Comparison of ENCODE assay signal across 7 mouse cellular contexts in the genomic region with DNA sequence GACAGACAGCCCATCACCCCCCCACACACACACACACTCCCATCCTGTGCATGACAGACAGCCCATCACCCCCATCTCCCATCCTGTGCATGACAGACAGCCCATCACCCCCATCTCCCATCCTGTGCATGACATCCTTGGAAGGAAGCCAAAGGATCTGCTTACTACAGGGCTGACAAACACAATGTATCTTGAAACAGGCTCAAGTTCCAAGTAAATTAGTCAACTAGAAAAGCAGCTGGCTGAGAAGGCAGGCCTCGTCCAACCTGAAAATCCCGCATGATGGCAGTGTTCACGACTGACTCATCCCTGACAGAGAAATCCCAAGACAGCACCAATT. TPM values are rescaled to one million over a fixed set of nuclear protein-coding genes. Genes with fewer than 3 reads are reported as not detected.
DNase-seq lines count a peak whose midpoint lies in the region; ATAC-seq and TF ChIP-seq lines count a peak whose summit lies in the region.

No protein-coding gene starts in this region.

- intact Hi-C loops in gastrocnemius, adult 2 months (cut with DNase I): no loop called here

- peak; percentile 84 for DNase-seq in lung, embryonic 14.5 days
- DNase-seq in lung, adult 2 months: no peak
- peak; percentile 47 for DNase-seq in forebrain, postnatal 0 days
- peak; percentile 66 for DNase-seq in kidney, postnatal 0 days (ENCODE audit: low spot score)
- no peak for DNase-seq in gastrocnemius, adult 2 months
- no peak for DNase-seq in embryo, embryonic 9.5 days (ENCODE audit: extremely low spot score)

- H3K27ac ChIP-seq in lung, embryonic 14.5 days (ENCODE audit: low read depth): peak overlapping the region; percentile 36
- peak overlapping the region; percentile 24; the same call in 1 of the 2 replicates for H3K27ac ChIP-seq in forebrain, postnatal 0 days (ENCODE audit: low read depth, low read length)
- no peak overlapping the region for H3K27ac ChIP-seq in kidney, postnatal 0 days
- H3K27ac ChIP-seq in stomach, embryonic 15.5 days: peak overlapping the region; percentile 31; the same call in 1 of the 2 replicates
- no peak overlapping the region; the same call in 1 of the 2 replicates for H3K27ac ChIP-seq in gastrocnemius, adult 2 months

- 0 out of 2 replicates have a peak overlapping the region, but pooled peaks have one; percentile 15 for H3K4me2 ChIP-seq in lung, embryonic 14.5 days
- H3K4me2 ChIP-seq in forebrain, postnatal 0 days (ENCODE audit: low read depth): no peak overlapping the region
- no peak overlapping the region for H3K4me2 ChIP-seq in kidney, postnatal 0 days (ENCODE audit: low read length)
- no peak overlapping the region for H3K4me2 ChIP-seq in stomach, embryonic 15.5 days

- TF ChIP-seq POLR2A in lung, adult 2 months (IDR thresholded peaks at IDR 0.05; ENCODE audit: borderline replicate concordance, extremely low read depth, low read depth, low read length): no peak

- ATAC-seq in lung, embryonic 14.5 days (ENCODE audit: insufficient read depth): peak; percentile 96
- ATAC-seq in forebrain, postnatal 0 days: peak; percentile 98
- peak; percentile 93 for ATAC-seq in kidney, postnatal 0 days (replicated peaks; ENCODE audit: low FRiP score, low read depth)
- peak; percentile 55; the same call in 1 of the 2 replicates for ATAC-seq in stomach, embryonic 15.5 days (ENCODE audit: insufficient read depth, low FRiP score, low read depth)

- 28% methylated on average over 3 of the region's 3 CpGs for WGBS in lung, embryonic 14.5 days
- 29% methylated on average over 3 of the region's 3 CpGs for whole genome bisulfite sequencing in lung, adult 2 months
- WGBS in forebrain, postnatal 0 days: 18% methylated on average over 3 of the region's 3 CpGs
- WGBS in kidney, postnatal 0 days: 33% methylated on average over 3 of the region's 3 CpGs
- 24% methylated on average over 3 of the region's 3 CpGs for WGBS in stomach, embryonic 15.5 days

- no peak overlapping the region for H3K9ac ChIP-seq in lung, embryonic 14.5 days
- H3K9ac ChIP-seq in forebrain, postnatal 0 days: no peak overlapping the region
- H3K9ac ChIP-seq in kidney, postnatal 0 days (ENCODE audit: low read depth, low read length): 0 out of 2 replicates have a peak overlapping the region, but pooled peaks have one; percentile 13
- no peak overlapping the region for H3K9ac ChIP-seq in stomach, embryonic 15.5 days

- no peaks in the 10 kb centered on the region for H3K27me3 ChIP-seq in lung, embryonic 14.5 days (ENCODE audit: insufficient read depth, low read length)
- H3K27me3 ChIP-seq in forebrain, postnatal 0 days (ENCODE audit: insufficient read depth, low read length): no peaks in the 10 kb centered on the region
- no peaks in the 10 kb centered on the region for H3K27me3 ChIP-seq in kidney, postnatal 0 days (ENCODE audit: insufficient read depth, low read length)
- H3K27me3 ChIP-seq in stomach, embryonic 15.5 days (replicated peaks): no peaks in the 10 kb centered on the region

- TF ChIP-seq CTCF in lung, embryonic 14.5 days (IDR thresholded peaks at IDR 0.05; ENCODE audit: low read depth): no peak
- TF ChIP-seq CTCF in lung, adult 2 months (IDR thresholded peaks at IDR 0.05; ENCODE audit: insufficient read depth, low read length): no peak
- TF ChIP-seq CTCF in forebrain, postnatal 0 days (IDR thresholded peaks at IDR 0.05; ENCODE audit: low read depth): no peak
- TF ChIP-seq CTCF in kidney, postnatal 0 days (IDR thresholded peaks at IDR 0.05; ENCODE audit: low read depth): no peak
- no peak for TF ChIP-seq CTCF in gastrocnemius, adult 2 months (IDR thresholded peaks at IDR 0.05)

- peaks cover 40% of the 10 kb centered on the region for H3K36me3 ChIP-seq in lung, embryonic 14.5 days (ENCODE audit: insufficient read depth)
- H3K36me3 ChIP-seq in forebrain, postnatal 0 days (ENCODE audit: insufficient read depth): peaks cover 36% of the 10 kb centered on the region
- peaks cover 21% of the 10 kb centered on the region for H3K36me3 ChIP-seq in kidney, postnatal 0 days (ENCODE audit: insufficient read depth, low read length)
- peaks cover 21% of the 10 kb centered on the region for H3K36me3 ChIP-seq in stomach, embryonic 15.5 days

- peaks cover 19% of the 10 kb centered on the region for H3K4me1 ChIP-seq in lung, embryonic 14.5 days (ENCODE audit: insufficient read depth)
- H3K4me1 ChIP-seq in lung, adult 2 months (ENCODE audit: control insufficient read depth, insufficient read depth, low read length): peaks cover 5% of the 10 kb centered on the region
- peaks cover 8% of the 10 kb centered on the region; the same call in 1 of the 2 replicates for H3K4me1 ChIP-seq in forebrain, postnatal 0 days (ENCODE audit: insufficient read depth)
- no peaks in the 10 kb centered on the region for H3K4me1 ChIP-seq in kidney, postnatal 0 days (replicated peaks; ENCODE audit: insufficient read depth, low read length)
- H3K4me1 ChIP-seq in stomach, embryonic 15.5 days: peaks cover 26% of the 10 kb centered on the region

- no peak overlapping the region for H3K4me3 ChIP-seq in lung, embryonic 14.5 days (ENCODE audit: low read depth, low read length)
- no peak overlapping the region for H3K4me3 ChIP-seq in lung, adult 2 months (replicated peaks; ENCODE audit: extremely low read depth, low read depth, low read length)
- no peak overlapping the region for H3K4me3 ChIP-seq in forebrain, postnatal 0 days (ENCODE audit: low read depth, low read length)
- no peak overlapping the region for H3K4me3 ChIP-seq in kidney, postnatal 0 days (replicated peaks; ENCODE audit: low read depth, low read length)
- no peak overlapping the region for H3K4me3 ChIP-seq in stomach, embryonic 15.5 days (replicated peaks)
- H3K4me3 ChIP-seq in gastrocnemius, adult 2 months: no peak overlapping the region

- no peaks in the 10 kb centered on the region for H3K9me3 ChIP-seq in lung, embryonic 14.5 days (ENCODE audit: low read depth, low read length)
- no peaks in the 10 kb centered on the region for H3K9me3 ChIP-seq in forebrain, postnatal 0 days (ENCODE audit: low read length)
- no peaks in the 10 kb centered on the region for H3K9me3 ChIP-seq in kidney, postnatal 0 days (replicated peaks; ENCODE audit: low read length)
- H3K9me3 ChIP-seq in stomach, embryonic 15.5 days: no peaks in the 10 kb centered on the region

RNA-seq across cellular contexts. Expression of a gene that starts 7.6 kb away (rescaled TPM):
- 23.6 and 23.8 TPM in 2 replicates for polyA plus RNA-seq in lung, embryonic 14.5 days (2014; fragmentation: Nextera tagmentation; extraction: Ambion mirVana)
- polyA plus RNA-seq in lung, adult 2 months (2012; rRNA removed): 5.2 and 5.6 TPM in 2 replicates
- 9.5 and 10.9 TPM in 2 replicates for total RNA-seq in forebrain, postnatal 0 days (2014; rRNA removed)
- 3.7 and 5.0 TPM in 2 replicates for polyA plus RNA-seq in forebrain, postnatal 0 days (2015; fragmentation: Nextera tagmentation; extraction: Ambion mirVana)
- 13.7 and 15.9 TPM in 2 replicates for polyA plus RNA-seq in kidney, postnatal 0 days (2015; fragmentation: Nextera tagmentation; extraction: Ambion mirVana)
- 19.3 and 19.7 TPM in 2 replicates for polyA plus RNA-seq in stomach, embryonic 15.5 days (2015; fragmentation: Nextera tagmentation; extraction: Ambion mirVana)
- 1 to 10 TPM; 4.1 to 5.7 TPM for total RNA-seq in gastrocnemius, adult 2 months (2021)

RNA-seq across cellular contexts. Expression of a gene that starts 17.2 kb away (rescaled TPM):
- not detected in 2 replicates for polyA plus RNA-seq in lung, embryonic 14.5 days (2014; fragmentation: Nextera tagmentation; extraction: Ambion mirVana)
- polyA plus RNA-seq in lung, adult 2 months (2012; rRNA removed): not detected in 2 replicates
- total RNA-seq in forebrain, postnatal 0 days (2014; rRNA removed): not detected in 2 replicates
- not detected in 2 replicates for polyA plus RNA-seq in forebrain, postnatal 0 days (2015; fragmentation: Nextera tagmentation; extraction: Ambion mirVana)
- not detected in 2 replicates for polyA plus RNA-seq in kidney, postnatal 0 days (2015; fragmentation: Nextera tagmentation; extraction: Ambion mirVana)
- polyA plus RNA-seq in stomach, embryonic 15.5 days (2015; fragmentation: Nextera tagmentation; extraction: Ambion mirVana): not detected in 2 replicates
- not detected for total RNA-seq in gastrocnemius, adult 2 months (2021)

RNA-seq across cellular contexts. Expression of a gene that starts 42.3 kb away (rescaled TPM):
- 14.9 TPM in 2 replicates for polyA plus RNA-seq in lung, embryonic 14.5 days (2014; fragmentation: Nextera tagmentation; extraction: Ambion mirVana)
- 1.9 and 3.9 TPM in 2 replicates for polyA plus RNA-seq in lung, adult 2 months (2012; rRNA removed)
- total RNA-seq in forebrain, postnatal 0 days (2014; rRNA removed): 9.2 and 12.0 TPM in 2 replicates
- polyA plus RNA-seq in forebrain, postnatal 0 days (2015; fragmentation: Nextera tagmentation; extraction: Ambion mirVana): 3.2 and 4.6 TPM in 2 replicates
- 7.2 and 8.0 TPM in 2 replicates for polyA plus RNA-seq in kidney, postnatal 0 days (2015; fragmentation: Nextera tagmentation; extraction: Ambion mirVana)
- polyA plus RNA-seq in stomach, embryonic 15.5 days (2015; fragmentation: Nextera tagmentation; extraction: Ambion mirVana): 10.0 and 10.9 TPM in 2 replicates
- 10 to 100 TPM; 11.2 to 11.9 TPM for total RNA-seq in gastrocnemius, adult 2 months (2021)

RNA-seq across cellular contexts. Expression of a gene that starts 49.8 kb away (rescaled TPM):
- 31.9 and 32.1 TPM in 2 replicates for polyA plus RNA-seq in lung, embryonic 14.5 days (2014; fragmentation: Nextera tagmentation; extraction: Ambion mirVana)
- 28.2 and 32.8 TPM in 2 replicates for polyA plus RNA-seq in lung, adult 2 months (2012; rRNA removed)
- 9.5 and 12.0 TPM in 2 replicates for total RNA-seq in forebrain, postnatal 0 days (2014; rRNA removed)
- 32.9 and 37.3 TPM in 2 replicates for polyA plus RNA-seq in forebrain, postnatal 0 days (2015; fragmentation: Nextera tagmentation; extraction: Ambion mirVana)
- 42.1 and 43.6 TPM in 2 replicates for polyA plus RNA-seq in kidney, postnatal 0 days (2015; fragmentation: Nextera tagmentation; extraction: Ambion mirVana)
- 29.8 and 33.5 TPM in 2 replicates for polyA plus RNA-seq in stomach, embryonic 15.5 days (2015; fragmentation: Nextera tagmentation; extraction: Ambion mirVana)
- total RNA-seq in gastrocnemius, adult 2 months (2021): 1 to 10 TPM; 4.0 to 4.8 TPM

Comparison
In these comparisons a context has a peak if more than half of its experiments do, and no peak if none do; other contexts are left out.
1. DNase-seq: peak in lung, embryonic 14.5 days (single experiment), forebrain, postnatal 0 days (single experiment) and kidney, postnatal 0 days (single experiment); none in lung, adult 2 months (single experiment), gastrocnemius, adult 2 months (single experiment) and embryo, embryonic 9.5 days (single experiment).
2. H3K27ac ChIP-seq: peak in lung, embryonic 14.5 days (single experiment), forebrain, postnatal 0 days (single experiment) and stomach, embryonic 15.5 days (single experiment); none in kidney, postnatal 0 days (single experiment) and gastrocnemius, adult 2 months (single experiment).
3. Peak in every context shown above with its lines, with median percentiles within 50 percentile points of each other: ATAC-seq.